Mouse (Mus musculus): ENCODE results near the gene Slc41a1.

Slc41a1 gene

GRCm38 (mm10) chr1:131890043-131890658, 62.9 kb downstream of the Slc41a1 start:
- no peak for DNase-seq

- DNase-seq, result no peak
These were observed 64.1 kb downstream of the Slc41a1 start for GRCm38 (mm10) chr1:131891436-131891835.
